Mouse (Mus musculus) stomach, embryonic 14.5 days (tissue): ENCODE results near the gene Aldh1a7. TPM values are rescaled to one million over a fixed set of nuclear protein-coding genes. Genes with fewer than 3 reads are reported as not detected.

Source experiments
- ATAC-seq: fragments of 200-750 bp; cut with Nextera tagmentation; 2 replicates; pipeline ENCODE4 v1.8.0; 2017; ENCODE audit warnings: low read depth, moderate TSS enrichment; ENCODE audit not compliant: insufficient number of reproducible peaks, insufficient read depth, low FRiP score
- H3K27ac ChIP-seq: fragments of 300-500 bp; sonication (generic); 2 replicates; pipeline ENCODE4 v1.5.1; 2014; ENCODE audit warnings: mild to moderate bottlenecking, low read length, moderate library complexity, mixed read lengths
- H3K27me3 ChIP-seq: fragments of 300-500 bp; sonication (generic); 2 replicates; pipeline ENCODE4 v1.6.1; 2014; ENCODE audit warnings: low read length, control low read depth, mixed read lengths; ENCODE audit not compliant: control insufficient read depth, insufficient read depth
- H3K36me3 ChIP-seq: fragments of 300-500 bp; sonication (generic); 2 replicates; pipeline ENCODE4 v1.6.1; 2014; ENCODE audit warnings: mild to moderate bottlenecking, control low read depth, low read length, moderate library complexity, mixed read lengths; ENCODE audit not compliant: control insufficient read depth, insufficient read depth
- H3K4me1 ChIP-seq: fragments of 300-500 bp; sonication (generic); 2 replicates; pipeline ENCODE4 v1.6.1; 2014; ENCODE audit warnings: low read length, control low read depth, mixed read lengths; ENCODE audit not compliant: control insufficient read depth, insufficient read depth
- H3K4me2 ChIP-seq: fragments of 300-500 bp; sonication (generic); replicated peaks from 2 replicates; pipeline ENCODE4 v1.6.1; 2014; ENCODE audit warnings: low read depth, low read length, control low read depth
- H3K4me3 ChIP-seq: fragments of 300-500 bp; sonication (generic); 2 replicates; pipeline ENCODE4 v1.5.1; 2014; ENCODE audit warnings: low read depth, low read length, control low read depth
- H3K9ac ChIP-seq: fragments of 300-500 bp; sonication (generic); replicated peaks from 2 replicates; pipeline ENCODE4 v1.6.1; 2014; ENCODE audit warnings: low read depth, mild to moderate bottlenecking, control low read depth, low read length, moderate library complexity, mixed read lengths
- H3K9me3 ChIP-seq: fragments of 300-500 bp; sonication (generic); 2 replicates; pipeline ENCODE4 v1.6.1; 2016; ENCODE audit warnings: low read depth, low read length, control low read depth; ENCODE audit not compliant: control insufficient read depth
- WGBS: fragments of 180-500 bp; shearing (Covaris S2); extraction: QIAGEN DNeasy Blood & Tissue Kit; methylation state at CpG from one replicate; pipeline ENCODE4 v1.1.7; 2014; 5-methylcytosine and 5-hydroxymethylcytosine counted together
- polyA plus RNA-seq: library from polyadenylated mRNA; unstranded; fragments of >200 nt; fragmentation: Nextera tagmentation; extraction: Ambion mirVana; gene quantifications from 2 replicates; pipeline ENCODE4 v1.2.1, GENCODE M21; 2014

Gene Aldh1a7
- polyA plus RNA-seq, 1 experiment from 2014 or later: 44.3 TPM

DNA sequence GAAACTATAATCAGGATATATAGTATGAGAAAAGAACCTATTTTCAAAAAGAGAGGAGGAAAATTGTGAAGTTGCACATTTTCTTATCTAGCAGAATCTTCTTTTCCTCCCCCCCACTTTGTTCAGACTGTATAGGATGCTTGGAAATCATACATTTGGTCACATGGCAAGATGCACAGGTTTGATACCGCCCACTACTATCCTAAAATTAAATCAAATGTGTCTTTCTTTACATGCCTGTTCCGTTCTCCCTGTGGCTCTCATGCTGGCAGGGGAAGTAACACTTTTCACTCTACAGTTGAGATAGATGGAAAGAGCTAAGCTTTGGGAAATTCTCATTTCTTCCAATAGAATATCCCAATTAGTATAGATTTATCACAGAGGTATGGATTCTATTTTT, 7.1 kb downstream of the Aldh1a7 start:
- no peaks in the 10 kb centered on the region for H3K36me3 ChIP-seq
- ATAC-seq: no peak
- H3K27ac ChIP-seq: no peak overlapping the region
- no peaks in the 10 kb centered on the region for H3K9me3 ChIP-seq
- no peaks in the 10 kb centered on the region for H3K4me1 ChIP-seq
- H3K9ac ChIP-seq: no peak overlapping the region
- no peaks in the 10 kb centered on the region for H3K27me3 ChIP-seq
- WGBS: 94% methylated on average over 2 of the region's 2 CpGs
- no peak overlapping the region for H3K4me3 ChIP-seq
- H3K4me2 ChIP-seq: no peak overlapping the region

DNA sequence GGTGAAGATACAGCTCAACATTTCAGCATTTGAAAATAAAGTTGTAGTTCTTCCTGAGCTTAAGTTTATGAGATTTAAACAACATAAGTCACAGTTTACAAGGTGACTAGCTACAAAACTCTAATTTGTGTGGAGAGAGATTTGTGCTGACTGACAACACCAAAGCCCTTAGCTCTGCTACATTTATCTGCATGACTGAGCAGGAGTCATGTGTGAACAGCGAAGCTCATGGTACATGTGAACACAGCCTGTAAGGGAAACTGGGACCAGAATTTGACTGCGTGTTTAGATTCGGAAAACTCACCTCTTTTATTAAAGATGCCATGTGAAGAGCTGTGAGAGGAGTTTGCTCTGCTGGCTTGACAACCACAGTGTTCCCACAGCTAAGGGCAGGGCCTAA, 11.7 kb downstream of the Aldh1a7 start:
- no peak overlapping the region for H3K27ac ChIP-seq
- no peak overlapping the region for H3K4me3 ChIP-seq
- no peak overlapping the region for H3K9ac ChIP-seq
- WGBS: 89% methylated on average over 3 of the region's 3 CpGs
- ATAC-seq: no peak
- H3K27me3 ChIP-seq: no peaks in the 10 kb centered on the region
- H3K4me1 ChIP-seq: no peaks in the 10 kb centered on the region
- no peaks in the 10 kb centered on the region for H3K36me3 ChIP-seq
- no peak overlapping the region for H3K4me2 ChIP-seq
- H3K9me3 ChIP-seq: no peaks in the 10 kb centered on the region

DNA sequence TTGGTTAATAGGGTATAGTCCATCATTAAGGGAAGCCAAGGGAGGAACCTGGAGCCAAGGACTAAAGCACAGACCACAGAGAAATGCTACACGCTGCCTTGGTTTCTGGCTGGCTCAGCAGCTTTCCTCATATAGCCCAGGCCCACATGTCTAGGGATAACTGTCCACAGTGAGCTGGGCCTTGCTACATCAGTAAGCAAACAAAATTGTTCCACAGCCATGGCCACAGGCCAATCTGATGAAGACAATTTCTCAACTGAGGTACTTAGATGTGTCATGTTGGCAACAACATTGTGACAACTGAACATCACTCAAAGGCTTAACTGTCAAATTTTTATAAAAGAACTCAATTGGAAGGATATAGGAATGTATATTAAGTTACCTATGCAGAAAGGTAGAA, 12.3 kb downstream of the Aldh1a7 start:
- no peak for ATAC-seq
- Histone ChIP-seq H3K36me3 (no peaks in the 10 kb centered on the region), H3K4me2 (no peak overlapping the region), H3K27me3 (no peaks in the 10 kb centered on the region), H3K27ac (no peak overlapping the region), H3K4me3 (no peak overlapping the region), H3K9ac (no peak overlapping the region), H3K9me3 (no peaks in the 10 kb centered on the region), H3K4me1 (no peaks in the 10 kb centered on the region)
- 81% methylated on average over 1 of the region's 1 CpGs for WGBS

DNA sequence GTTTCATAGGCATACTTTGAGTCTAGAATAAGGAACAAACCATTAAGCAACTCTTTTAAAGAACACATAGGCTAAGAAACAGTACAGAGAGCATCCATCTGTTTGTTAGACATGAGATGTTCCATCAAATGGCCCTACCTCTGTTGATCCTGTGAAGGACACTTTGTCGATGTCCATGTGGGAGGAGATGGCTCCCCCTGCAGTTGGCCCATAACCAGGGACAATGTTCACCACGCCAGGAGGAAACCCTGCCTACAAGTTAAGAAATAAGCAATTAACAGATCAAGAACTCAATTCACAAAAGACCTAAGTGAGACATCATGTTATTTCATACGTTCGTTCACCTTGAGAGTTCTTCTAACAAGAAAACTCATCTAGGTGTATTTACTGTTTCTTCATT, 12.8 kb downstream of the Aldh1a7 start:
- WGBS: 90% methylated on average over 4 of the region's 4 CpGs
- Histone ChIP-seq H3K4me3 (no peak overlapping the region), H3K4me1 (no peaks in the 10 kb centered on the region), H3K9me3 (no peaks in the 10 kb centered on the region), H3K4me2 (no peak overlapping the region), H3K27ac (no peak overlapping the region), H3K9ac (no peak overlapping the region), H3K36me3 (no peaks in the 10 kb centered on the region), H3K27me3 (no peaks in the 10 kb centered on the region)
- ATAC-seq: no peak

DNA sequence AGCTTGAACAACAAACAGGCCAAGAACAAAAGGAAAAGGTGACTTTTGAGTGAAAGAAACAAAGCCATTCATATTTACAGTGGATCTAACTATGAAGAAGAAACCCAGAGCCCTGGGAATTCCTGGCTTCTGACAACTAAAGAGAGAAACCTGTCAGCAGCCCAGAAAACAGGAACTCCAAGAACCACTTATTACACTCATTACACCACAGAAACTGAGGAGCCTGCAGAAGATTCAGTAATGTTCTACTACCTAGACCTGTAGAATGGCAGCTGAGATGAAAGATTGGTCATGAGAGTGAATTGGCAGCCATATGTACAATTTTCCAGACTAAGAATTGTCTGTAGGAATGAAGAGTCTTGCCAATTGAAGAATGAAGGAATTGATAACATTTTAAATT, 20.2 kb downstream of the Aldh1a7 start:
- Histone ChIP-seq H3K9ac (no peak overlapping the region), H3K4me3 (no peak overlapping the region), H3K4me2 (no peak overlapping the region), H3K27ac (no peak overlapping the region), H3K27me3 (no peaks in the 10 kb centered on the region), H3K4me1 (no peaks in the 10 kb centered on the region), H3K36me3 (no peaks in the 10 kb centered on the region), H3K9me3 (no peaks in the 10 kb centered on the region)
- no peak for ATAC-seq

DNA sequence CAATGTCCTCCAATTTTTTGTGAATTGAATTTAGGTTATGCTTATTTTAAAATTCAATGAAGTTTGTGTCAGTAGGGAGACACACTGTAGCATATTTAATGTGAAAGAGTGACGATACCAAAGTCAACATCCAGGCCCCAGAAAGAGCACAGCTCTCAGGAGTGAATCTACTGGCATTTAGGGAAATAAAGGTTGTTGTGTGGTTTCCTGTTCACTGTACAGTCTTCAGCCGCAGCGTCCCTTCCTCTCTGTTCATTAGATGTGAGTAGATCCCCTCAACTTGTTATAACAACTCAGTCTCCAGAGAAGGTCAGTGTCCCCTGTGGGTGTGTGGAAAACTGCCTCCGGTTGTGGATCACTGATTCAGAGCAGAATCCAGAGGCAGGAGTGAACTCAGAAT, 20.6 kb downstream of the Aldh1a7 start:
- ATAC-seq: no peak
- 87% methylated on average over 4 of the region's 4 CpGs for WGBS

DNA sequence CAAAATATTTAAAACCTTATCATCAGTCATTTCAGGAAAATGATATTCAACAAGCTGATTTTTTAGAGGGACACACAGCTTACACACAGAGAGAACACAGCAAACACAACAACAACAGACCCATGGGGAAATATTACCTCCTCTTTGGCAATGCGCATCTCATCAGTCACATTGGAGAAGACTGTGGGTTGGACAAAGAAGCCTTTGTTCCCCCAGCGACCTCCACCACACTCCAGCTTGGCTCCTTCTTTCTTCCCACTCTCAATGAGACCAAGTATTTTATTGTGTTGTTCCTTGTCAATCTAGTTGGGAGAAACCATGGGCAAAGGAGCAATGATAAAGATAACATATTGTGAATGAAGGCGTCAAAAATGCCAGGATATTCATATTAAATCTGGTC, 25.3 kb downstream of the Aldh1a7 start:
- Histone ChIP-seq H3K4me3 (no peak overlapping the region), H3K9me3 (no peaks in the 10 kb centered on the region), H3K9ac (no peak overlapping the region), H3K4me2 (no peak overlapping the region), H3K36me3 (no peaks in the 10 kb centered on the region), H3K27me3 (no peaks in the 10 kb centered on the region), H3K4me1 (no peaks in the 10 kb centered on the region), H3K27ac (no peak overlapping the region)
- no peak for ATAC-seq
- WGBS: 71% methylated on average over 3 of the region's 3 CpGs

More for the DNA sequence above, 20.6 kb downstream of the Aldh1a7 start:
- Histone ChIP-seq H3K9me3 (no peaks in the 10 kb centered on the region), H3K27me3 (no peaks in the 10 kb centered on the region), H3K4me1 (no peaks in the 10 kb centered on the region), H3K4me3 (no peak overlapping the region), H3K4me2 (no peak overlapping the region), H3K27ac (no peak overlapping the region), H3K9ac (no peak overlapping the region), H3K36me3 (no peaks in the 10 kb centered on the region)

DNA sequence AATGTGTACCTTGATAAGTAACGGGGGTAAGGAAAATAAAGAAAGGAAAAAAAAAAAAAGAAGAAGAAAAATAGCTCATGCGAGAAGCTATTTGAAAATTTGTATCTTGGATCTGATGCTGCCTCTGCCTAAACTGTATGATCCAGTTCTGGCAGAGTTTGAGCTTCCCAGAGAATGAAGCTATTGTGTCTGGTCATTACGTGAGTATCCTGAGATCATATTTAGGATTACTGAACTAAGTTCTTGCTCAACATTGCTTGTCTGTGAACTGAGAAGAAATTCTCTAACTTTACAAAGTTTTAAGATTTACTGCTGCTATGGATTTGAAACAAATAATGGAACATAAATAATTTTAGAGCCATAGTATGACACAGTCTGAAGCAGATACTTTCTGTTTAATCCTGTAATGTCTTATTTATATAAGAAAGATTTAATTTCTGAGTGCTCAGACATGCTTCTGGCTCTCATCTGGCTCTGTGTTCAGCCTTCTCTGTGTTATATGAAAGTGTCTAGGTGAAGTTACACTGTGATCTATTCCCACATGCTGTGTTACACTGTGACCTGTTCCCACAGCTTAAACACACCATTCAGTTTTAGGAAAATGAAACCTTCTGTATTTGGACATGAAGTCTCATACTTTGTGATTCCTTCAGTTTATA, 49.5 kb downstream of the Aldh1a7 start:
- 62% methylated on average over 3 of the region's 3 CpGs for WGBS
- H3K4me3 ChIP-seq: no peak overlapping the region
- no peak overlapping the region for H3K9ac ChIP-seq
- H3K4me2 ChIP-seq: no peak overlapping the region
- no peak for ATAC-seq
- no peak overlapping the region for H3K27ac ChIP-seq
- H3K9me3 ChIP-seq: no peaks in the 10 kb centered on the region
- no peaks in the 10 kb centered on the region for H3K4me1 ChIP-seq
- H3K36me3 ChIP-seq: no peaks in the 10 kb centered on the region
- H3K27me3 ChIP-seq: no peaks in the 10 kb centered on the region
